Mouse (Mus musculus) liver, adult 2 months (tissue): Measurements from ENCODE around the gene Vamp5.

Experiments used
- CTCF ChIP-seq: fragments of 200-500 bp; IDR thresholded peaks from 2 replicates; pipeline ENCODE4 v1.5.1; 2011; ENCODE audit warnings: low read depth, low read length, control low read depth
- POLR2A ChIP-seq: fragments of 200-500 bp; IDR thresholded peaks from 2 replicates; pipeline ENCODE4 v1.6.1; 2011; ENCODE audit warnings: low read length, control low read depth; ENCODE audit not compliant: insufficient read depth; ENCODE audit errors: extremely low read depth

DNA sequence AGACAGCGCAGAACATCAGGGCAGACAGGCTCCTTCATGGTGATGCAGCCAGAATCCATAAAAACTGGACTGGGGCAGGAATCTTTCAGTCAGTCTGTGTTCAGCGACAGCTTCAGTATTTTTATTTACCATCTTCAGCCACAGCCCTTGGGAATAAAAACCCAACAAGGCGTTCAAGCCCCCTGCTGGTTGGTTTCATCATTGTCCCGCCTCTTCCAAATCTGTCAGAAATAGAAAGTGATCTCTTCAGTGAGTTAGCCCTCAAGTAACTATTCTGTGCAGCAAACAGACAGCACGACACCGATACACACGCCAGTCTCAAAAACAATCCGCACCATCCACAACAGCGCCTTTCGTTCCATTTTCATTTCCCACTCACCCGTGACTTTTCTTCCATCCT lies 61.2 kb downstream of the Vamp5 start:
- no peak; the same call in 1 of the 2 replicates for TF ChIP-seq CTCF
- TF ChIP-seq POLR2A = no peak
